Mouse (Mus musculus): Measurements from ENCODE around the gene Pop4.
"Not testable (repeated sequence)": the region's sequence is repeated elsewhere in the genome, so short reads cannot be mapped to it uniquely, and the experiment has no call there.

Gene Pop4

GRCm38 (mm10) chr7:38270703-38271510 lies at the start of gene Pop4:
TSS of gene Pop4 (minus strand) at chr7:38271423.
- ATAC-seq (ENCODE audit: insufficient number of reproducible peaks, low FRiP score, low TSS enrichment) = peak; percentile 92

- ATAC-seq (ENCODE audit: insufficient number of reproducible peaks, low FRiP score, low TSS enrichment) = no peak
These were observed 49.4 kb upstream of the Pop4 start for GRCm38 (mm10) chr7:38320641-38321040.

- not testable (repeated sequence) for ATAC-seq (ENCODE audit: insufficient number of reproducible peaks, low FRiP score, low TSS enrichment)
These were observed 11.0 kb upstream of the Pop4 start for GRCm38 (mm10) chr7:38282192-38282591.

GRCm38 (mm10) chr7:38272551-38272950 lies 1.3 kb upstream of the Pop4 start:
- no peak for ATAC-seq (ENCODE audit: insufficient number of reproducible peaks, low FRiP score, low TSS enrichment)

GRCm38 (mm10) chr7:38271859-38272258 lies 636 bp upstream of the Pop4 start:
- ATAC-seq (ENCODE audit: insufficient number of reproducible peaks, low FRiP score, low TSS enrichment) = no peak

GRCm38 (mm10) chr7:38271511-38271811 lies 238 bp upstream of the Pop4 start:
- ATAC-seq (ENCODE audit: insufficient number of reproducible peaks, low FRiP score, low TSS enrichment) = no peak; the same call in 1 of the 2 replicates

- ATAC-seq (ENCODE audit: insufficient number of reproducible peaks, low FRiP score, low TSS enrichment) = peak; percentile 71
These were observed 4.1 kb downstream of the Pop4 start for GRCm38 (mm10) chr7:38267006-38267680.

GRCm38 (mm10) chr7:38262406-38262805 lies 8.8 kb downstream of the Pop4 start:
- peak; percentile 59 for ATAC-seq (ENCODE audit: insufficient number of reproducible peaks, low FRiP score, low TSS enrichment)

GRCm38 (mm10) chr7:38259631-38260030 lies 11.6 kb downstream of the Pop4 start:
- ATAC-seq (ENCODE audit: insufficient number of reproducible peaks, low FRiP score, low TSS enrichment) = no peak

- no peak for ATAC-seq (ENCODE audit: insufficient number of reproducible peaks, low FRiP score, low TSS enrichment)
These were observed 17.8 kb downstream of the Pop4 start for GRCm38 (mm10) chr7:38253441-38253840.

- ATAC-seq (ENCODE audit: insufficient number of reproducible peaks, low FRiP score, low TSS enrichment) = no peak
These were observed 19.6 kb downstream of the Pop4 start for GRCm38 (mm10) chr7:38251494-38252216.

- no peak for ATAC-seq (ENCODE audit: insufficient number of reproducible peaks, low FRiP score, low TSS enrichment)
These were observed 28.8 kb downstream of the Pop4 start for GRCm38 (mm10) chr7:38242417-38242816.

- ATAC-seq (ENCODE audit: insufficient number of reproducible peaks, low FRiP score, low TSS enrichment) = no peak
These were observed 34.1 kb downstream of the Pop4 start for GRCm38 (mm10) chr7:38237140-38237539.

- ATAC-seq (ENCODE audit: insufficient number of reproducible peaks, low FRiP score, low TSS enrichment) = no peak
These were observed 34.7 kb downstream of the Pop4 start for GRCm38 (mm10) chr7:38236400-38237105.

GRCm38 (mm10) chr7:38230285-38230684 lies 40.9 kb downstream of the Pop4 start:
- no peak for ATAC-seq (ENCODE audit: insufficient number of reproducible peaks, low FRiP score, low TSS enrichment)

- ATAC-seq (ENCODE audit: insufficient number of reproducible peaks, low FRiP score, low TSS enrichment) = no peak
These were observed 42.9 kb downstream of the Pop4 start for GRCm38 (mm10) chr7:38228329-38228728.

- ATAC-seq (ENCODE audit: insufficient number of reproducible peaks, low FRiP score, low TSS enrichment) = peak; percentile 74
These were observed 43.3 kb downstream of the Pop4 start, which contains the start of gene Plekhf1 for GRCm38 (mm10) chr7:38227900-38228298. TSS of gene Plekhf1 (minus strand) at chr7:38228016.

GRCm38 (mm10) chr7:38227181-38227899 lies 43.9 kb downstream of the Pop4 start:
- ATAC-seq (ENCODE audit: insufficient number of reproducible peaks, low FRiP score, low TSS enrichment) = peak; percentile 60

GRCm38 (mm10) chr7:38226226-38226625 lies 45.0 kb downstream of the Pop4 start:
- no peak for ATAC-seq (ENCODE audit: insufficient number of reproducible peaks, low FRiP score, low TSS enrichment)

All from cerebellum, adult (tissue).